Mouse (Mus musculus): Measurements from ENCODE around the gene Rbpj.

DNA sequence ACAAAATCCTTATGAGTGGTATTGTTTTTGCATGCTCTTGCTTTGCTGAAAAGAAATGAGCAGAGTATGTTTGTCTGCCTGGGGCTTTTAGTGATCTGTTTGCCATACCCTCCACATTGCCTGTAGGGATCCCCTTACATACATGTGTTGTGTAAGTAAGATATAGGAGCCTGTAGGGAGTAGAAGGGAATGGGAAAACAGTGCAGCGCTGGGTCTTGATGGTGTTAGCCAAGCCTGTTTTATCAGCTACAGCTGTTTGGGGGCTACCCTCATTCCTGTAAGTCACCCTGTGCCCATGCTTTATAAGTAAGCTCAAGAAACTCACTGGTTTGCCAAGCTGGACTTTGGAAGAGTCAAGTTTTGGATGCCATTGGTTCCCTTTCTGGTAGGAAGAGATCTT lies 152.9 kb downstream of the Rbpj start:
- TF ChIP-seq POLR2A (IDR thresholded peaks at IDR 0.05; ENCODE audit: control insufficient read depth, low read depth, low read length) (no peak), CTCF (IDR thresholded peaks at IDR 0.05; ENCODE audit: control insufficient read depth, insufficient read depth, insufficient replicate concordance, low read depth, low read length) (no peak)
